Mouse (Mus musculus): ENCODE results near the gene Ralgps1. TPM values are rescaled to one million over a fixed set of nuclear protein-coding genes. Genes with fewer than 3 reads are reported as not detected.
A peak's percentile ranks its signal among the peaks of the same experiment; 100 is the strongest.

Gene Ralgps1
- polyA plus RNA-seq, 1 experiment from 2014 or later, result 3.2 TPM

GRCm38 (mm10) chr2:33170777-33171565 is 200.3 kb downstream of the Ralgps1 start:
- WGBS, result 55% methylated on average over 10 of the region's 10 CpGs
- no peak overlapping the region for H3K4me2 ChIP-seq (replicated peaks)
- H3K9ac ChIP-seq, result no peak overlapping the region
- peaks cover 14% of the 10 kb centered on the region; the same call in 1 of the 2 replicates for H3K4me1 ChIP-seq
- no peak overlapping the region for H3K4me3 ChIP-seq (replicated peaks)
- no peak overlapping the region for H3K27ac ChIP-seq (replicated peaks)
- H3K9me3 ChIP-seq (replicated peaks), result no peaks in the 10 kb centered on the region
- ATAC-seq (ENCODE audit: insufficient number of reproducible peaks, low FRiP score, low TSS enrichment, low read depth), result no peak
- H3K36me3 ChIP-seq, result no peaks in the 10 kb centered on the region
- no peaks in the 10 kb centered on the region for H3K27me3 ChIP-seq

- Histone ChIP-seq H3K4me3 (replicated peaks) (no peak overlapping the region), H3K36me3 (no peaks in the 10 kb centered on the region), H3K4me1 (peaks cover 29% of the 10 kb centered on the region), H3K27me3 (no peaks in the 10 kb centered on the region), H3K4me2 (replicated peaks) (no peak overlapping the region), H3K9ac (no peak overlapping the region), H3K27ac (replicated peaks) (no peak overlapping the region), H3K9me3 (replicated peaks) (no peaks in the 10 kb centered on the region)
- WGBS, result 73% methylated on average over 6 of the region's 6 CpGs
- no peak for ATAC-seq (ENCODE audit: insufficient number of reproducible peaks, low FRiP score, low TSS enrichment, low read depth)
These were observed 201.8 kb downstream of the Ralgps1 start for GRCm38 (mm10) chr2:33169445-33169844.

DNA sequence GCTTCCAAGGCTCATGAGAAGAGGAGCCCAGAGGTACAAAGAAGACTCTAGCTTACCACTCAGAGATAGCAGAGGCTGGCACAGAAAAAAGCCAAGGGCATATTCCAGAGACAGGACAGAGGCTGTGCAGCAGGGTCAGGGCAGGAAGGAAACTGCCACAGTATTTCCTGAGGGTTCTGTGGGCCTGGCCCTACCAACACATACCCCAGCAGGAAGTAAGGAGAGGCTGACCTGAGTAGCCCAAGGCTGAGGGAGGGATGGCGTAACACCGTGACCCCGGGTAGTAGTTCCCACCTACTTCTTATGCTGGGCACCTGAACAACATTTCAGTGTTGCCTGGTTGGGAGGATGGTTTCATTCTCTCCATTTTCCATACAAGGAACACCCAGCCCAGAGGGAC is 204.2 kb downstream of the Ralgps1 start:
- ATAC-seq (ENCODE audit: insufficient number of reproducible peaks, low FRiP score, low TSS enrichment, low read depth), result no peak
- H3K27me3 ChIP-seq, result no peaks in the 10 kb centered on the region
- H3K9ac ChIP-seq, result no peak overlapping the region
- H3K4me2 ChIP-seq (replicated peaks), result no peak overlapping the region
- 92% methylated on average over 3 of the region's 3 CpGs for WGBS
- H3K9me3 ChIP-seq (replicated peaks), result no peaks in the 10 kb centered on the region
- no peak overlapping the region for H3K4me3 ChIP-seq (replicated peaks)
- no peak overlapping the region for H3K27ac ChIP-seq (replicated peaks)
- peaks cover 29% of the 10 kb centered on the region for H3K4me1 ChIP-seq
- H3K36me3 ChIP-seq, result no peaks in the 10 kb centered on the region

DNA sequence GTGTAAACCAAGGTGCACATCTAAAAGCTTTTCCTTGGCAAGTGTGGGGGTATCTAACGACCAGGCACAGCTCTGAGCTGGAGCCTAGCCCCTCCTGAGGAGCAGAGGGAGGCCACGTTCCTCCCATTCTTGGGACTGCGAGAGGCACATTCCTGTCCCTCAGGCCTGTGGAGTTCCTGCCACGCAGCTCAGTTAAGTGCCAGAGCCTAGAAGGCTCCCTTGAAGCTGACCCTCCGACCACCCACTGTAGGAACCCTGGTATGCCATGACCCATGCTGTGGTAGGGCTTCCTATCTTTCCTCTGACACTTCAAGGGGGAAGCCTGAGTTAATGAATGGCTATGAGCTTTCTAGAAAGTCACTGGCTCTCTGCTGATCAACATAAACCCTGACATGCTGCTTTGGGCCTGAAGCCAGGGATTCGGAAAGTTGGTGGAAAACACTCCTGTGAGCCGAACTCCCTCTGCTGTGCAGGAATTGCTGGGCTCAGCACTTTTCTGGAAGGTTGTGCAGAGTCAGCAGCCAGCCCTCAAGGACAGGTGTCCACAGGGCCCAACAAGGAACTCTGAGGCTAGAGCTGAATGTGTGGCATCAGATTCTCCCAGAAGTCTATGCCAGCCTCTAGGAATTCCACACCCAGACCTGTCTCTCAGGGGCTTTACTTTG is 205.4 kb downstream of the Ralgps1 start:
- no peak overlapping the region for H3K4me3 ChIP-seq (replicated peaks)
- peak overlapping the region; percentile 70; the same call in 1 of the 2 replicates for H3K27ac ChIP-seq (replicated peaks)
- no peak overlapping the region for H3K9ac ChIP-seq
- no peaks in the 10 kb centered on the region for H3K9me3 ChIP-seq (replicated peaks)
- H3K4me2 ChIP-seq (replicated peaks), result no peak overlapping the region
- WGBS, result 33% methylated on average over 7 of the region's 7 CpGs
- no peak for ATAC-seq (ENCODE audit: insufficient number of reproducible peaks, low FRiP score, low TSS enrichment, low read depth)
- H3K36me3 ChIP-seq, result no peaks in the 10 kb centered on the region
- H3K27me3 ChIP-seq, result no peaks in the 10 kb centered on the region
- peaks cover 29% of the 10 kb centered on the region for H3K4me1 ChIP-seq

- Histone ChIP-seq H3K9ac (no peak overlapping the region), H3K27ac (replicated peaks) (peak overlapping the region; percentile 70; the same call in 1 of the 2 replicates), H3K9me3 (replicated peaks) (no peaks in the 10 kb centered on the region), H3K4me3 (replicated peaks) (no peak overlapping the region), H3K27me3 (no peaks in the 10 kb centered on the region), H3K4me2 (replicated peaks) (no peak overlapping the region), H3K4me1 (peaks cover 32% of the 10 kb centered on the region), H3K36me3 (no peaks in the 10 kb centered on the region)
- no peak for ATAC-seq (ENCODE audit: insufficient number of reproducible peaks, low FRiP score, low TSS enrichment, low read depth)
- WGBS, result 54% methylated on average over 4 of the region's 4 CpGs
These were observed 206.1 kb downstream of the Ralgps1 start for GRCm38 (mm10) chr2:33165229-33165628.

DNA sequence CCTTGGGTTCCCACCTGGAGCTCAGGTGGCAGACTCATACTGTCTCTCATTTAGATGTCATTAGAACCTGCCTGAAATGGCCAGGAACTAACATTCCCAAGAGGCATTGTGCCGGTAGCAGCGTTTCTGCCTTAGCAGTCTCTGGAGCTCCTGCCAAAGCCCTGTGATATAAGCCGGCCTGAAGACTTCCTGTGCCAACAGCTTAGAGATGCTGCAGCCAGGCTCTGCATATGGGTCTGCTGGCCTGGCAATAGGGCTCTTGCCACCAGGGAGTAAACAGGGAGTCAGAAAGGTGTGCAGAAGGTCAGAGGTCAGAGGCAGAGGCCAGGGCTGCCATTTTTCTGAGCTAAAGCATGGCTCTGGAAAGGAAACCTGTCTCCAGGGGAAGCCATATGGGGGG is 206.6 kb downstream of the Ralgps1 start:
- Histone ChIP-seq H3K27ac (replicated peaks) (no peak overlapping the region), H3K4me1 (peaks cover 38% of the 10 kb centered on the region)

DNA sequence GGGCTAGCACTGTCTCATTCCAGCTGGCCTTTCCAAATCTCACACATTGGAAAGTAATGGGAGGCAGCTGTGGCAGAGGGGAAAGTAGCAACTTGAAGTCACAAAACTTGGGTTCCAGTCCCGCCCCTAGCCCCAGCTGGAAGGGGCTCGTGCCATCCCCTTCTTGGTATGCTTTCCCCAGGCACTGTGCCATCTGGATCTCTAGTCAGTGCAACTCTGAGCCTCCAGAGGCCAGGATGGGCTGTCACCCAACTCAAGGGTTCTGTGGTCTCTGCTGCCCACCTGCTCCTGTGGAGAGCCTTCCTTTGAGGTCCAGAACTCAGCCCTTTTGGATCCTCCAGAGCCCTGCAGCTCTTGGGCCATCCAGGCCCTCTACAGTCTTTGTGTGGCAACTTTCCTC is 209.2 kb downstream of the Ralgps1 start:
- H3K4me1 ChIP-seq, result peaks cover 40% of the 10 kb centered on the region
- no peaks in the 10 kb centered on the region for H3K36me3 ChIP-seq
- H3K9me3 ChIP-seq (replicated peaks), result no peaks in the 10 kb centered on the region
- WGBS, result 70% methylated on average over 2 of the region's 2 CpGs
- H3K4me2 ChIP-seq (replicated peaks), result no peak overlapping the region
- H3K9ac ChIP-seq, result no peak overlapping the region
- ATAC-seq (ENCODE audit: insufficient number of reproducible peaks, low FRiP score, low TSS enrichment, low read depth), result no peak
- H3K27ac ChIP-seq (replicated peaks), result no peak overlapping the region
- no peaks in the 10 kb centered on the region for H3K27me3 ChIP-seq
- H3K4me3 ChIP-seq (replicated peaks), result no peak overlapping the region

More for the DNA sequence above, 206.6 kb downstream of the Ralgps1 start:
- Histone ChIP-seq H3K4me2 (replicated peaks) (no peak overlapping the region), H3K4me3 (replicated peaks) (no peak overlapping the region), H3K36me3 (no peaks in the 10 kb centered on the region), H3K9ac (no peak overlapping the region), H3K27me3 (no peaks in the 10 kb centered on the region), H3K9me3 (replicated peaks) (no peaks in the 10 kb centered on the region)
- 54% methylated on average over 3 of the region's 3 CpGs for WGBS
- no peak for ATAC-seq (ENCODE audit: insufficient number of reproducible peaks, low FRiP score, low TSS enrichment, low read depth)

- Histone ChIP-seq H3K9me3 (replicated peaks) (no peaks in the 10 kb centered on the region), H3K4me1 (peaks cover 29% of the 10 kb centered on the region), H3K4me2 (replicated peaks) (no peak overlapping the region), H3K27ac (replicated peaks) (peak overlapping the region; percentile 68; the same call in 1 of the 2 replicates), H3K9ac (no peak overlapping the region), H3K27me3 (no peaks in the 10 kb centered on the region), H3K4me3 (replicated peaks) (no peak overlapping the region), H3K36me3 (no peaks in the 10 kb centered on the region)
- 50% methylated on average over 12 of the region's 12 CpGs for WGBS
- ATAC-seq (ENCODE audit: insufficient number of reproducible peaks, low FRiP score, low TSS enrichment, low read depth), result no peak; the same call in 1 of the 2 replicates
These were observed 210.8 kb downstream of the Ralgps1 start for GRCm38 (mm10) chr2:33160326-33160973.

GRCm38 (mm10) chr2:33159593-33159992 is 211.7 kb downstream of the Ralgps1 start:
- Histone ChIP-seq H3K4me2 (replicated peaks) (no peak overlapping the region), H3K9me3 (replicated peaks) (no peaks in the 10 kb centered on the region), H3K9ac (no peak overlapping the region), H3K4me1 (peaks cover 21% of the 10 kb centered on the region), H3K27me3 (no peaks in the 10 kb centered on the region), H3K27ac (replicated peaks) (peak overlapping the region; percentile 3; the same call in 1 of the 2 replicates), H3K4me3 (replicated peaks) (no peak overlapping the region), H3K36me3 (no peaks in the 10 kb centered on the region)
- no peak for ATAC-seq (ENCODE audit: insufficient number of reproducible peaks, low FRiP score, low TSS enrichment, low read depth)
- 78% methylated on average over 7 of the region's 7 CpGs for WGBS

- Histone ChIP-seq H3K4me2 (replicated peaks) (no peak overlapping the region), H3K27me3 (no peaks in the 10 kb centered on the region), H3K9me3 (replicated peaks) (no peaks in the 10 kb centered on the region), H3K27ac (replicated peaks) (no peak overlapping the region), H3K36me3 (no peaks in the 10 kb centered on the region), H3K4me1 (peaks cover 19% of the 10 kb centered on the region), H3K4me3 (replicated peaks) (no peak overlapping the region), H3K9ac (no peak overlapping the region)
- 89% methylated on average over 6 of the region's 6 CpGs for WGBS
- ATAC-seq (ENCODE audit: insufficient number of reproducible peaks, low FRiP score, low TSS enrichment, low read depth), result no peak
These were observed 212.4 kb downstream of the Ralgps1 start for GRCm38 (mm10) chr2:33158895-33159294.

DNA sequence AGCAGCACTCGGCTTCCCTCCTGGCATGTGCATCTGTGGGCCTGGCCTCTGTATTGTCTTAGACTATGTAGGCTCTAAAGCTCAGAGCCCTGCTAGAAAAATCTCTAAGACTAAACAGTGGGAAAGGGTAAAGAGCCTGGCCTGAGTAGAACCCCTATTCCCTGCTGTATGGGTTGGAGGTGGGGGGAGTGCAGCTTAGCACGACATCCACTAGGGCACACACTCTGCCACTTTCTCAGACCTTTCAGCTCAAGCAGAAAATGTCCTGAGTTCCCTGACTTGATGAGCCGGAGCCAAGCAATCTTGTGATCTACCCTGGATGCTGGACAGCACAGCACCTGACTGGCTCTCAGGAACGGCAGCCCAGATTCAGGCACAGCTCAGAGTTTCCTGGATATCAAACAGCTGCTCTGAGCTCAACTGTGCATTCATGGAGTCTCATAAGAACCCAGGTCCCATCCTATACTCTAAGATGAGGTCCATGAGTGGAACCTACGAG is 215.0 kb downstream of the Ralgps1 start:
- H3K4me3 ChIP-seq (replicated peaks), result no peak overlapping the region
- WGBS, result 77% methylated on average over 5 of the region's 5 CpGs
- no peaks in the 10 kb centered on the region for H3K9me3 ChIP-seq (replicated peaks)
- H3K27me3 ChIP-seq, result no peaks in the 10 kb centered on the region
- no peak overlapping the region for H3K9ac ChIP-seq
- H3K4me2 ChIP-seq (replicated peaks), result no peak overlapping the region
- no peaks in the 10 kb centered on the region for H3K36me3 ChIP-seq
- H3K4me1 ChIP-seq, result peaks cover 19% of the 10 kb centered on the region
- H3K27ac ChIP-seq (replicated peaks), result no peak overlapping the region
- no peak for ATAC-seq (ENCODE audit: insufficient number of reproducible peaks, low FRiP score, low TSS enrichment, low read depth)

Measured in embryonic facial prominence, embryonic 15.5 days (tissue).